Mouse (Mus musculus) cerebellum, adult 18-20 months (tissue): Measurements from ENCODE around the gene Pusl1.

Experiments
- DNase-seq, 2 experiments: peaks; one replicate each; pipeline ENCODE4 v3.0.0; 2021

Pusl1 gene

DNA sequence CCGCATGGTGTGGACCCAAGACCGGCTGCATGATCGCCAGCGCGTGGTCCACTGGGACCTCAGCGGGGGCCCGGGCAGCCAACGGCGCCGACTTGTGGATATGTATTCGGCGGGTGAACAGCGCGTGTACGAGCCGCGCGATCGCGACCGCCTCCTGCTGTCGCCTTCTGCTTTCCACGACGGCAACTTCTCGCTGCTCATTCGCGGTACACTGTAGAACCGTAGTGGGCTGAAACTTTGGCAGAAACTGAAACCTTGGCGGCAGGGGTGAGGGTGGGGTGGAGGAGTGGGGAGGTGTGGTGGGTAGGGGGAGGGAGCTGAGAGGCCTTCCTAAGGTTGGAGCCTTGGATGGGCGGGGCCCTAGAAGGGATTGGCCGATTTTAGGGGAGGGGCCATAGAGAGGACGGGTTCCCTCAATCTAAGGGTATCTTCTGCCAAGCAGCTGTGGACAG is 50.6 kb downstream of the Pusl1 start:
- DNase-seq, result peak; percentile 38 to 45

DNA sequence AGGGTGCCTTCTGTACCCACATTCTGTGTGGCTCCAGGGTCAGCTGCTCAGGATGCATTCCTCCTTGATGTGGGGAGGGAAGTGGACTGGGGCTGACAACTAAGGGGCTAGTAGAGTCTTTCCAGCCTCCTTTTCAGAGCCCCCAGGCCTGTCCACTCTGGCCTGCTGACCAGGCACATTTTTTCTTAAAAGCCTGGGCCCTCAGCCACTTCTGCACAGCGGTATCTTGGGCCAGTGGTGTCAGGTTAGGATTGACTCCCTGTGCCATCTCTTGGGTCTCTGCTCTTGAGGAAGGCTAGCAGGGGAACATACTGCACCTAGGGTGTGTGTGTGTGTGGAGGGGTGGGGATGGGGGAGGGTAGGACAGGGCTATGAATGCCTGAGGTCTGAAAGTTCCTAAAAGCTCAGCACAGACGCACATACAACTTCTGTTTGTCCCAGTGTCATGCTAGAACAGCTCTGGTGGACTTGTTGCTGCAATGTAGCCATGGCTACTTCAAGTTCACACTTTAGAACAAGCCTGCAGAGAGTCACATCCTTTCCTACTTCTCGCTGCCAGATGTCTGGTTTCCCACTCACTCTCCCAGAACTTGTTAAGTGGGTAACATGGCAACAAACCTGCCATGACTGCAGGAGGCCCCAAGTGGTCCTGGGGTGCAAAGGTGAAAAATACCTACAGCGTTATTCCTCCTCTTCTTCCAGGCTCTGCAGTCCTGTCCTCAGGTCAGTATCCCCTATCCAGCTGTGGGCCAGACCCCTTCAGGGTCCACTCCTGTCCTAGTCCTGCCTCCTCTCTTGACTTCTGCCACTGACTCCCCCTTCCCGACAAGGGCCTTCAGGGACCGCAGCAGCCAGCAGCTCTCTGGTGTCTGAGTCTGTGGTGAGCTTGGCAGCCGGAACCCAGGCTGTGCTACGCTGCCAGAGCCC is 51.2 kb downstream of the Pusl1 start:
- DNase-seq, result no peak

DNA sequence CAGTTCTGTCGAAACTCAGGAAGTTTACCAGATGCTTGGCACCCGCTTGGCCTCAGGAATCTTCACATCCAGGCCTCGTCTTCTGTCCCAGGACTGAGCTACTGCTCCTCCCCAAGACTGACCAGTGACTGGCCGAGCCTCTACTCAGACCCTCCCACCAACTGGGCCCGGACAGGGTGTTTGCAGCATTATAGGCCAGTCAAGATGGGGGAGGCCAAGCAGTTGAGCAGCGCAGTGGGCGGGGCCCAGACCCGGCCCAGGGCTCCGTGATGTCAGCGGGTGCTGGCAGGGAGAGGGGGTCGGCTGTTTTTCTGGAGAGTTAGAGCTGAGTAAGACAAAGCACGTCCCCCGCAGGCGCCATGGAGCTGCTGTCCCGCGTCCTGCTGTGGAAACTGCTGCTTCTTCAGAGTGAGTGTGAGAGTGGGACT is 52.1 kb downstream of the Pusl1 start, which contains the start of gene Mxra8:
Mxra8 (plus strand) TSS at position 198 of the 428 bp plus-strand sequence.
- DNase-seq, result peak in 1 of 2 experiments; percentile 21

DNA sequence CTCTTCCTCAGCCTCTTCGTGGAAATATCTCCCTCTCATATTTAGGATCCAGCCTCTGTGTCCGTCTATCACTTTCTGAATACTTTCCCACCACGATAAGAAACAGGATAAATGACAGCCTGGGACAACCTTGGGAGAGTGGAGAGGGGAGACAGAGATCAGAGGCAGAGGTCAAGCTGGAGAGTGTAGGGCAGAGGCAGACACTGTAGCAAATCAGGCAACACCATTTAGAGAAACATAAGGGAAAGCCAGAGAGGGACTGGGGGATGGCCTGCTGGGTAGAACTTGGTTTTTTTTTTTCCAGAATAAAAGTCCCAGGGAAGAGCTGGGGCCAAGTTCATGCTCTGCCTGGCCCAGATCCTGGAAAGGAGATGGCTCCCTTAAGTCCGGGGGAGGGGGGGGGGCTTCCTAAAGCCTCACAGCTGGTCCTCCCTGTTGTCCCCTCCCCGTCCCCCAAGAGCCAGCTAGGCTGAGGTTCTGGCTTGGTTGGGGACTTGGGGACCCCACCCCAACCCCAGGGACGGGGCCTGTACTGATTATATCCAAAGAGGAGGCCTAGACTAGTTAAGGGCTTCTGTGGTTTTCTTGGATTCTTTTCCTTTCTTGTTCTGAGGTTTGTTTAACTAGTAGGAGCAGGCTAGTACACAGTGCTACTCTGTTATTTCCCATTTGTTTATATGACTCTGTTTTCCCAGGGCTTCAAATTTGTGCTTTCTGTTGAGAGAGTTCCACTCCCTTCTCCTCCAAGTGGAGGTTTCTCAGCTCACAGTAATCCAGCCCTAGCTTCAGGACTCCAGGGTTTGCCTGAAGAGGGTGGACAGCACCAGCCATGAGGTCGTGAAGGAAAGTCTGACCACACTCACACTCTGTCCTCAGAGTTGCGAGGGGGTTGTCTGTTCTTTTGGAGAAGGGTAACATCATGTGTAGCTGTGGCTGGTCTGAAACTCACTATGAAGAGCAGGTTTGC is 53.1 kb downstream of the Pusl1 start:
- no peak for DNase-seq
